Mouse (Mus musculus) embryonic facial prominence, embryonic 10.5 days (tissue): ENCODE data around the gene Spint4. TPM values are rescaled to one million over a fixed set of nuclear protein-coding genes. Genes with fewer than 3 reads are reported as not detected.

ENCODE experiments used
- DNase-seq: peaks from one replicate; pipeline ENCODE4 v3.0.0-alpha.2; 2017; ENCODE audit warnings: low spot score
- H3K27ac ChIP-seq: fragments of 300-500 bp; sonication (generic); replicated peaks from 2 replicates; pipeline ENCODE4 v1.5.1; 2016; ENCODE audit warnings: mild to moderate bottlenecking
- H3K27me3 ChIP-seq: fragments of 300-500 bp; sonication (generic); replicated peaks from 2 replicates; pipeline ENCODE4 v1.6.1; 2016; ENCODE audit warnings: low read depth, mild to moderate bottlenecking; ENCODE audit not compliant: poor library complexity, severe bottlenecking
- H3K36me3 ChIP-seq: fragments of 300-500 bp; sonication (generic); replicated peaks from 2 replicates; pipeline ENCODE4 v1.6.1; 2016; ENCODE audit warnings: mild to moderate bottlenecking, moderate library complexity
- H3K4me1 ChIP-seq: fragments of 300-500 bp; sonication (generic); 2 replicates; pipeline ENCODE4 v1.6.1; 2016
- H3K4me3 ChIP-seq: fragments of 300-500 bp; sonication (generic); 2 replicates; pipeline ENCODE4 v1.5.1; 2016; ENCODE audit warnings: mild to moderate bottlenecking, moderate library complexity
- H3K9me3 ChIP-seq: fragments of 300-500 bp; sonication (generic); 2 replicates; pipeline ENCODE4 v1.6.1; 2016; ENCODE audit warnings: mild to moderate bottlenecking
- WGBS: fragments of 180-500 bp; shearing (Covaris S2); methylation state at CpG from one replicate; pipeline ENCODE4 v1.1.7; 2016; 5-methylcytosine and 5-hydroxymethylcytosine counted together
- polyA plus RNA-seq: library from polyadenylated mRNA; unstranded; fragments of >200 nt; fragmentation: Nextera tagmentation; extraction: Ambion mirVana; gene quantifications from 2 replicates; pipeline ENCODE4 v1.2.1, GENCODE M21; 2016

Spint4 gene
- polyA plus RNA-seq: not detected in 2 replicates

DNA sequence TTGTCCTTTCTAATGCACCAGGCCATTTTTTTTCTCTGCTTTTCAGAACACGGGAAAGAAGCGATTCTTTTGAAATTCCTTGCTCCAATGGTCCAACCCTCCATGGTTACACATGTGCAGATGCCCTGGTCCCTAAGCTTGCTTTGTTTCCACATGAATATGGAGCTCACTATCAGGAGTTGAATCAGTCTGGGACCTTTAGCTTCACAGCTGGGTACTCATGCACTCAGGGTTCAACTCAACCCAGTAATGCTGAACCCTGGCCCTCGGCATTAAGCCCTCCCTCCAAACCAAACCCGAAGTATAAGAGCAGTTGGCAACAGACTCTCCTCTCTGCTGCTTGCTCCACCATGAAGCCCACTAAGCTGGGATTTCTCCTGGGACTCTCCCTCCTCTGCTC lies at the start of gene Spint4:
Gene Spint4, plus strand, starts transcription at position 301 of the 400 bp plus-strand sequence.
- Histone ChIP-seq H3K4me1 (no peaks in the 10 kb centered on the region), H3K27me3 (no peaks in the 10 kb centered on the region), H3K9me3 (no peaks in the 10 kb centered on the region), H3K4me3 (no peak within 1 kb of the TSS), H3K36me3 (no peaks in the 10 kb centered on the region), H3K27ac (no peak within 1 kb of the TSS)
- no peak for DNase-seq
- WGBS: 83% methylated on average over 4 of the region's 4 CpGs

DNA sequence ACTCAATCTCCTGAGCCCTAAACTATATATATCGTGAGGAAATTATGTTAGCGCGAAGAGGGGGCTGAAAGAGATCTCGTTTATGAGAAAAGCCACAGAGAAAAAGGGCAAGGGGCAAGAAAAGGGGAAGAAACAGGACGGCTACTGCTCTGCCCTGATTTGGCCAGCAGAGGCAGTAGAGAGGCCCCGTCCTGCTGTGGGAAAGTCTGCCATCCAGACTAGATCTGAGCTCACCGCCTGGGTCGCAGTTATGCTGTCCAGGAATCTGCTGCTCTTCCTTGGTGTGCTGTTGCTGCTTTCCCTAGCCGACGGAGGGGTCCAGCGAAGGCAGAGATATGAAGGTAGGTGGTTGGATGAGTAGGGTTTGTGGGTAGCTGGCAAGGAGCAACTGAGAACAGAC lies 42.4 kb upstream of the Spint4 start, which contains the start of gene Wfdc10:
Gene Wfdc10, plus strand, starts transcription at position 189 of the 400 bp plus-strand sequence.
- H3K27me3 ChIP-seq: no peaks in the 10 kb centered on the region
- no peaks in the 10 kb centered on the region for H3K4me1 ChIP-seq
- WGBS: 16% methylated on average over 11 of the region's 11 CpGs
- H3K27ac ChIP-seq: no peak within 1 kb of the TSS
- H3K9me3 ChIP-seq: no peaks in the 10 kb centered on the region
- DNase-seq: peak; percentile 72
- H3K36me3 ChIP-seq: no peaks in the 10 kb centered on the region
- no peak within 1 kb of the TSS for H3K4me3 ChIP-seq

DNA sequence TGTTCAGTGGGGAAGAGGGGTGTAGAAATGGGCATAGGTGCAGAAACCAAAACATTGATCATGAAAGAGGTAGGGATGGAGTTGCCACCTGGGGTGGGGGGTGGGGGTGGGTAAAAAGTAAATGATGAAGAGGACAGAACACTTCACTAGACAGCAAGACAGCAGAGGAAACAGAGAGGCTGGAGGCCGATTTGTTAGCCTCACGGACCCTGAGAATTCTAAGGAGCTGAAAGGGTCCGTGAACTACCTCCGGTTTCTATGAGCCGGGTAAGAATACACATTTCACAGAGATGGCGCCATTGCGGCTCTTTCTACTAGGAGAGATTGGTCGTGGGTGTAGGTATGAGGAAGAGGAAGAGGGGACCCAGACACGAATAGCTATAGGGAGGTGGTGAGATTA lies 41.8 kb upstream of the Spint4 start, which contains the start of gene Wfdc9:
Gene Wfdc9, minus strand, starts transcription at position 101 of the 400 bp plus-strand sequence.
- Histone ChIP-seq H3K27ac (no peak within 1 kb of the TSS), H3K4me1 (no peaks in the 10 kb centered on the region), H3K4me3 (no peak within 1 kb of the TSS), H3K36me3 (no peaks in the 10 kb centered on the region), H3K27me3 (no peaks in the 10 kb centered on the region), H3K9me3 (no peaks in the 10 kb centered on the region)
- 82% methylated on average over 9 of the region's 9 CpGs for WGBS
- DNase-seq: no peak

DNA sequence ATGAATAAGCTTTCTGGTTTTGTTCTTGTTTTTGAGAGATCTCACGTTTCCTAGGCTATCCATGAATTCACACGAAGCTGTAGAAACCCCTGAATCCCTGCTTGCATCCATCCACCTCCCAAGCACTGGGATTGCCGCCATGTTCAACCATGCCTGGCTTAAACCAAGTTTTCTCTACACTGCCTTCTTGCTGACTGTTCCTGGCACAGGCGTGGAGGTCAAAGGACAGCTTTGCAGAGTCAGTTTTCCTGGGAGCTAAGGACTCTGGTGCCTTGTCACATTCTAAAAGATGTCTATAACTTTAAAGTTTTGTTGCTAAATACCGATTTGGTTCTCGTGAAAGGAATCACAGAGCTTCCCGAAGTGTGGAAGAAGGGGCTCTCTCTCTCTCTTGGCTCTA lies 33.5 kb upstream of the Spint4 start:
- H3K9me3 ChIP-seq: 0 out of 2 replicates have a peak, but pooled peaks cover 5% of the 10 kb centered on the region
- H3K4me1 ChIP-seq: no peaks in the 10 kb centered on the region
- no peak overlapping the region for H3K27ac ChIP-seq
- no peak overlapping the region for H3K4me3 ChIP-seq
- no peaks in the 10 kb centered on the region for H3K27me3 ChIP-seq
- DNase-seq: no peak
- no peaks in the 10 kb centered on the region for H3K36me3 ChIP-seq
- WGBS: 85% methylated on average over 7 of the region's 7 CpGs

DNA sequence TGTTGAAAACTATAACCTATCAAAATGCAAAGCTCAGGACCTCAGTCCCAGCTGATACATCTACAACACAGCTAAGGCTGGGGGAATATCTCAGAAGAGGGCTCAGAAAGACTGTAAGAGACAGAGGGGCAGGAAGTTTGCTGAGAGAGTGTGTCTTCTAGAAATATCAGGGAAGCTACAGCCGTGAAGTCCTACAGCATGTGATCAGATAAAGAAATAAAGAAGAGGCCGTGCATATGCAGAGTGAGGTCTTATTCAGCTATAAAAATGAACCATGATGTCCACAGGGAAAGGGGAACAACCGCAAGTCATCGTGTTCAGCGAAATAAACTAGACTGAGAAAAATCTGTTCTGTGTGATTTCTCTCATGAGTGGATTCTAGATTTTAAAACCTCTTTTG lies 28.0 kb upstream of the Spint4 start:
- Histone ChIP-seq H3K4me3 (no peak overlapping the region), H3K36me3 (no peaks in the 10 kb centered on the region), H3K9me3 (0 out of 2 replicates have a peak, but pooled peaks cover 5% of the 10 kb centered on the region), H3K4me1 (no peaks in the 10 kb centered on the region), H3K27ac (no peak overlapping the region), H3K27me3 (no peaks in the 10 kb centered on the region)
- whole genome bisulfite sequencing: 87% methylated on average over 5 of the region's 5 CpGs
- DNase-seq: no peak

DNA sequence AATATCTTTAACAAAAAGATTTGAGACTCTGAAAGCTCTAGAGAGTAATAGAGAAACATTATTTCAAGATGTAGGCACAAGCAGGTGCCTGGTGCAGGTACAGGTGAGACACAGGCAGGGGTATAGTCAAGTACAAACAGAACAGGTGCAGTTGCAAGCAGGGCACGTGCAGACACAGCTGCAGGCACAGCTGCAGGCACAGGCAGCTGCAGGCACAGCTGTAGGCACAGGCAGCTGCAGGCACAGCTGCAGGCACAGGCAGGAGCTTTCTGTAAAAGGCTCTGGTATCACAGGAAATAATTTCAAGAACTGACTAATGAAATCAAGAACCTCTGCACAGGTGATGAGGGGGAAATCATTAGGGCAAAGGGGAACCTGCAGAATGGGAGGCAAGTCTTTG lies 27.4 kb upstream of the Spint4 start:
- H3K36me3 ChIP-seq: no peaks in the 10 kb centered on the region
- no peak overlapping the region for H3K4me3 ChIP-seq
- no peak overlapping the region for H3K27ac ChIP-seq
- WGBS: 37% methylated on average over 1 of the region's 1 CpGs
- 0 out of 2 replicates have a peak, but pooled peaks cover 5% of the 10 kb centered on the region for H3K9me3 ChIP-seq
- no peak for DNase-seq
- no peaks in the 10 kb centered on the region for H3K27me3 ChIP-seq
- no peaks in the 10 kb centered on the region for H3K4me1 ChIP-seq

DNA sequence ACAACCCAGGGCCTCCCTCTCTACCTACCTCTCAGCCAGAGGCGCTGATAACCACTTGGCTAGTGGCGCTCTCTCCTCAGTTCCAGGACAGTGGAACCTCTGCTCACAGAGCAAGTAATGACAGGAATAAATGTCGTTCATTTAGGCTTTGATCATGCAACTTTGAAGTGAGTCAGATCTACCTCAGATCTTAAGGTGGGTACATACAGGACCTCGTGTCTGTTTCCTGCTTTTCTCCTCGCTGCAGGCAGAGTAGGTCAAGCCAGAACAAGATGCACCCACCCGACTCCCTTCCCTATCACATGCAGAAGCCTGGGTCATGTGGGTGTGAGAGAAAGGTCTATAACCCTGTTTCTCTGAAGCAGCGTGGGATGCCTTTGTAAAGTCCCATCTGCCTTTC lies 24.3 kb upstream of the Spint4 start, which contains the start of gene Wfdc11:
Gene Wfdc11, minus strand, starts transcription at position 101 of the 400 bp plus-strand sequence.
- H3K27ac ChIP-seq: no peak within 1 kb of the TSS
- no peaks in the 10 kb centered on the region for H3K27me3 ChIP-seq
- WGBS: 81% methylated on average over 7 of the region's 7 CpGs
- H3K4me3 ChIP-seq: no peak within 1 kb of the TSS
- peaks cover 4% of the 10 kb centered on the region for H3K4me1 ChIP-seq
- no peak for DNase-seq
- H3K9me3 ChIP-seq: no peaks in the 10 kb centered on the region
- no peaks in the 10 kb centered on the region for H3K36me3 ChIP-seq

DNA sequence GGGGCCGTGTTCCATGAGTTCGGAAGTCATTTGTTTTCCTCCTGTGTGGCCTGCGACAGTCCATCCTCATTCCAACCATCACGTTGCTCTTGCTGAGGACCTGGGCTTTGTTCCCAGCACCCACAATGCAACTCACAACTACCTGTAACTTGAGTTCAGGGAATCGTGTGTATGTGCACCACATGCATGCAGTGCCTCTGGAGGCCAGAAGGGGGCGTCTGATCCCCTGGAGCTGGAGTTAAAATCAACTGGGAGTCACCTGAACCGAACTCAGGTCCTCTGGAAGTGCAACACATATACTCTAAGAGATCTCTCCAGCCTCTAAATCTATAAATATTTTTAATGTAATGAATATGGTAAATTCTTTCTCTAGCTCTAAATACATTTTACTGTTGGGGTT lies 22.2 kb upstream of the Spint4 start:
- Histone ChIP-seq H3K9me3 (no peaks in the 10 kb centered on the region), H3K4me1 (peaks cover 14% of the 10 kb centered on the region), H3K27me3 (no peaks in the 10 kb centered on the region), H3K27ac (no peak overlapping the region), H3K36me3 (no peaks in the 10 kb centered on the region), H3K4me3 (no peak overlapping the region)
- DNase-seq: no peak
- 76% methylated on average over 7 of the region's 7 CpGs for WGBS

DNA sequence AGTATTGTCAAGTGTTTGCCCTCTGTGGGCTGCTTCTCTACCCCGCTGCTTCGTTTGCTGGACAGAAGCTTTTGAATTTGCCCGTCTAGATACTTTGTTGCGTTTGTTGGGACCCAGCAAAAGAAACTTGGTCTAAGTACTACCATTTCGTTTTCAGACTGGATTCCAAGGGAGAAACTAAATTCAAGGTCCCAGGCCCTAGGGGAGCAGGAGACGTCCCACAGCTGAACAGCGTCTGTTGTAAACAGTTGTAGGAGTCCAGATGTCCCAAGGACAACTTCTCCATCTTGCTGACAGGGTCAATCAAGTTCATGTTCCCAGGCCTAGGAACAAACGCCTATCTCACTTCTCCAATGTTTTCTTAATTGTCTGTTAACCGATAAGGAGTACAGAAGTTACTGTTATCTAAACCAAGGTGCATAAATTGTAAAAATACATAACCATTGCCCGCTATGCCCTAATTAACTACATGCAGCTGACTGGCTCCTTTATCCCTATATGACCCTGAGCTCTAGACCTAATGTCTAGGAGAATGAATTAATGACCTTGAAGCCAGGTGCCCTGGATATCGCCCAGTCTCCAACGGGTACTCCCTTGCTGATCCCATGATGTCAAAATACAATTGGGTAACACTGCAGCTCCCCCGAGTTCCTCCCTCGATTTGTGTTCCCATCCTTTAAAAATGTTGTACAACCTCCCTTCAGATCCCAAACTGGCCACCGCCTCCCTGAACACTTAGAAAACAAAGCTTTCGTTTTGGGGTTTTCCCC lies 21.2 kb upstream of the Spint4 start:
- peaks cover 14% of the 10 kb centered on the region for H3K4me1 ChIP-seq
- H3K36me3 ChIP-seq: no peaks in the 10 kb centered on the region
- H3K27me3 ChIP-seq: no peaks in the 10 kb centered on the region
- WGBS: 88% methylated on average over 16 of the region's 16 CpGs
- H3K9me3 ChIP-seq: no peaks in the 10 kb centered on the region
- H3K4me3 ChIP-seq: no peak overlapping the region
- H3K27ac ChIP-seq: no peak overlapping the region
- DNase-seq: no peak

DNA sequence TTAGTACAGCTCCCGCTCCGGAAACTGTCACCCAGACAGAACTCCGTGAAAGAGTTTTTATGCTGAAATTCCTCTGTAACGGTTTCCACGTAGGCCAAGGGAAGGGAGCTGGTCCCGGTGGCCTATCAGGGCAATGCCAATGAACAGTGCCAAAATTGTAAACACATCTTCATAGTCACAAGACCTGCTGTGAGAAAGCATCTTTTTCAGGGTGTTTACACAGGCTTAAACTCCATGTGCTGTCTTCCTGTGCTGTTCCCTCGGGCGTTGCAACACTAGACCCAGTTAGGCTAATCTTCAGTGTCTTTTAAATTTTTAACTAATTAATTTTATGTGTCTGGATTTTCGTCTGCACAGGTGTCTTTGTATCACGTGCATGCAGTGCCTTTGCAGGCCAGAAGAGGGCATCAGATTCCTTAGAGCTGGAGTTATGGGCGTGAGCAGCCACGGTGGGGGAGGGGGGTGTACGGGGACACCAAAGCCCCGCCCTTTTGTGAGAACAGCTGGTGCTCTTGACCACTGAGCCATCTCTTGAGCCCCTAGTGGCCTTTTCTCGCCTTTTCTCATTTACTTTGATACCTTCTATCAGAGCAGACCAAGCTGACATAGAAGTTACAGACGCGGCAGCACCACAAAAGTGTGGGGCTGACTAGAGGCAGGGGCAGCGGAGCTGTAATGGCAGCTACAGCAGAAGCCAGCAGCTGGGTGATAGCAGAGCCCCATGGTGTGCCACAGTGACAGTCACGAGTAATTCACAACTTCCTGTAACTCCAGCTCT lies 19.3 kb upstream of the Spint4 start:
- Histone ChIP-seq H3K4me1 (peaks cover 14% of the 10 kb centered on the region), H3K27ac (no peak overlapping the region), H3K4me3 (peak overlapping the region; percentile 43), H3K9me3 (no peaks in the 10 kb centered on the region), H3K36me3 (no peaks in the 10 kb centered on the region), H3K27me3 (no peaks in the 10 kb centered on the region)
- peak; percentile 86 for DNase-seq
- WGBS: 24% methylated on average over 19 of the region's 19 CpGs

DNA sequence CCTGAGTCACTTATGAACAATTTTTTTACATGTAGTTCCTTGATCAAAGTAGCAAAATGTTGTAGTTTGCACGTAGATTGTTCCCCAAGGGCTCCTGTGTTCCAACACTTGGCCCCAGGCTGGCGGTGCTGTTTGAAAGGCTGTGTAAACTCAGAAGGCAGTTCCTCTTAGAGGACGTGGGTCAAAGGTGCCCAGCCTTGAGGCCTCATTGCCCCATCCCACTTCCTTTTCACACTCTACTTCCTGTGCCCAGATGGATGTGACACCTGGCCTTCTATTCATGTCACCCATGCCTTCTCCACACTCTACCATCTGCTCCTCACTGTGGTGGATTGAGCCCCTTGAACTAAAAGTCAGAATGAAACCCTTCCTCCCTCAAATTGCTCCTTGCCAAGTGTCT lies 18.4 kb upstream of the Spint4 start:
- Histone ChIP-seq H3K36me3 (no peaks in the 10 kb centered on the region), H3K4me3 (no peak overlapping the region), H3K4me1 (peaks cover 14% of the 10 kb centered on the region), H3K9me3 (no peaks in the 10 kb centered on the region), H3K27me3 (no peaks in the 10 kb centered on the region), H3K27ac (no peak overlapping the region)
- DNase-seq: peak; percentile 15
- WGBS: 36% methylated on average over 3 of the region's 3 CpGs

DNA sequence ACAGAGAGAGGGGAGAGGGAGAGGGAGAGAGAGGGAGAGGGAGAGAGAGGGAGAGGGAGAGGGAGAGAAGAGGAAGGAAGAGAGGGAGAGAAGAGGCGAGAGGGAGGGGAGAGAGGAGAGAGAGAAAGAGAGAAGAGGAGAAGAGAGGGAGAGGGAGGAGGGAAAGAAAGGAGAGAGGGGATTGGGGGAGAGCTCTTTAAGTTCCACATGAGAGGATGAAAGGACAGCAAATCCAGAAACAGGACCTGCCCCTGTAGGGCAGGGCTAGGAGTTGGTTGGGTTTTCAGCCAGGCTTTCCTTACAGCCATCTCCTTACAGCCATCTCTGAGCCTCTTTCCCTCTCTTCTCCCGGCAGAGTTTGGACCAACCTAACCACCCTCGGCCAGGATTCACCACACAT lies 13.5 kb upstream of the Spint4 start, which contains the start of gene Wfdc13:
Gene Wfdc13, plus strand, starts transcription at position 301 of the 400 bp plus-strand sequence.
- DNase-seq: no peak
- H3K4me1 ChIP-seq: 0 out of 2 replicates have a peak, but pooled peaks cover 3% of the 10 kb centered on the region
- H3K9me3 ChIP-seq: no peaks in the 10 kb centered on the region
- no peaks in the 10 kb centered on the region for H3K36me3 ChIP-seq
- no peak within 1 kb of the TSS for H3K27ac ChIP-seq
- 67% methylated on average over 3 of the region's 3 CpGs for WGBS
- no peak within 1 kb of the TSS for H3K4me3 ChIP-seq
- no peaks in the 10 kb centered on the region for H3K27me3 ChIP-seq
